Mouse (Mus musculus) neural tube, embryonic 11.5 days (tissue): Measurements from ENCODE around the gene Cracr2a. TPM values are rescaled to one million over a fixed set of nuclear protein-coding genes. Genes with fewer than 3 reads are reported as not detected.

Experiments used
- ATAC-seq: fragments of 200-750 bp; cut with Nextera tagmentation; 2 replicates; pipeline ENCODE4 v1.8.0; 2017; ENCODE audit warnings: moderate number of reproducible peaks, mild to moderate bottlenecking, moderate TSS enrichment, moderate library complexity; ENCODE audit not compliant: insufficient read depth, low FRiP score, low TSS enrichment
- DNase-seq: peaks from one replicate; pipeline ENCODE4 v3.0.0-alpha.2; 2015; ENCODE audit warnings: low spot score
- H3K27ac ChIP-seq: fragments of 300-500 bp; sonication (generic); 2 replicates; pipeline ENCODE4 v1.5.1; 2014; ENCODE audit warnings: low read depth, mild to moderate bottlenecking, low read length
- H3K27me3 ChIP-seq: fragments of 300-500 bp; sonication (generic); 2 replicates; pipeline ENCODE4 v1.6.1; 2014; ENCODE audit warnings: mild to moderate bottlenecking, low read length, mixed read lengths; ENCODE audit not compliant: control insufficient read depth, insufficient read depth
- H3K36me3 ChIP-seq: fragments of 300-500 bp; sonication (generic); 2 replicates; pipeline ENCODE4 v1.6.1; 2014; ENCODE audit warnings: mild to moderate bottlenecking, low read length, moderate library complexity, mixed read lengths; ENCODE audit not compliant: control insufficient read depth, insufficient read depth
- H3K4me1 ChIP-seq: fragments of 300-500 bp; sonication (generic); 2 replicates; pipeline ENCODE4 v1.6.1; 2014; ENCODE audit warnings: low read length, mixed read lengths; ENCODE audit not compliant: control insufficient read depth, insufficient read depth
- H3K4me2 ChIP-seq: fragments of 300-500 bp; sonication (generic); 2 replicates; pipeline ENCODE4 v1.6.1; 2014; ENCODE audit warnings: low read depth, mild to moderate bottlenecking, moderate library complexity
- H3K4me3 ChIP-seq: fragments of 300-500 bp; sonication (generic); 2 replicates; pipeline ENCODE4 v1.5.1; 2014; ENCODE audit warnings: low read depth, low read length
- H3K9ac ChIP-seq: fragments of 300-500 bp; sonication (generic); 2 replicates; pipeline ENCODE4 v1.6.1; 2014; ENCODE audit warnings: mild to moderate bottlenecking, low read length
- H3K9me3 ChIP-seq: fragments of 300-500 bp; sonication (generic); 2 replicates; pipeline ENCODE4 v1.6.1; 2016; ENCODE audit warnings: low read length; ENCODE audit not compliant: control insufficient read depth
- WGBS: fragments of 180-500 bp; shearing (Covaris S2); extraction: QIAGEN DNeasy Blood & Tissue Kit; methylation state at CpG from one replicate; pipeline ENCODE4 v1.1.7; 2014; 5-methylcytosine and 5-hydroxymethylcytosine counted together
- polyA plus RNA-seq: library from polyadenylated mRNA; unstranded; fragments of >200 nt; fragmentation: Nextera tagmentation; extraction: Ambion mirVana; gene quantifications from 2 replicates; pipeline ENCODE4 v1.2.1, GENCODE M21; 2014

The Cracr2a gene
- polyA plus RNA-seq, 1 experiment from 2014 or later: 0.66 TPM

DNA sequence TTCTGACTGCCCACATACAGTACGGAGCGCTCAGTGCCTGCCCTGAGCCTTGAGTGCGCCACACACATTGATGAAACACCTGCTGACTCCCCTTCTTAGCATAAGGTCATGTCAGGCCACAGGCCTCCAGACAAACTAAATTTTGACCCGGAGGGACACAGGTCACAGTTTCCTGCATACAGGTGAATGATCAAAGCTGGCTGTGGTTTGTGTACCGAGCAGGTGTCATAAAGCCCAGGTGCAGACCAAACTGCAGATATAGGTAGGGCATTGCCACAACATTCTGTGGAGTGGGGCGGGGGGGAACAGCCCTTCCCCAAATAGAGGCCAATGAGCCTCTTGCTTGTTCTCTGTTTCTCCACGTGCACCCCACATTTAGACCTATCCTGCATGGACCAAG, 119.6 kb downstream of the Cracr2a start:
- no peaks in the 10 kb centered on the region for H3K36me3 ChIP-seq
- 90% methylated on average over 7 of the region's 7 CpGs for WGBS
- no peak overlapping the region for H3K9ac ChIP-seq
- no peak overlapping the region for H3K27ac ChIP-seq
- H3K4me3 ChIP-seq: no peak overlapping the region
- no peak for DNase-seq
- H3K4me2 ChIP-seq: no peak overlapping the region
- H3K4me1 ChIP-seq: 0 out of 2 replicates have a peak, but pooled peaks cover 3% of the 10 kb centered on the region
- no peaks in the 10 kb centered on the region for H3K9me3 ChIP-seq
- ATAC-seq: no peak
- no peaks in the 10 kb centered on the region for H3K27me3 ChIP-seq

DNA sequence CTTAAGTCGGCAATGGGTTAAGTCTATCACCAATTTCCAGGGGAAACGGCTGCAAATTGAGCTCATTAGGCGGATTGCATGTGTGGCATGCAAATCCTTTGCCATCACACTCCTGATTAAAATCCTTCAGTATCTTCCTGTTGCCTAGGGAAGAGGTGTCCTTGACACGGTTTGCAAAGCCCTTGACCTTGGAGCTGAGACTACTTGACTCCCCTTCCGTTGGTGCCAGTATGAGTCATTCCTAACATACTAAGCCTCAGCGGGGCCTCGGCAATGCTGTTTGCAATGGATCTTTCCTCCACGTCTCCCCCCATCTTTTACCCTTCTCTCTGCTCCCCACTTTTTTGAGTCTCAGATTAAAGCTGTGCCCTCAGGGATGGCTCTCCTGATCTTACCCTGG, 122.4 kb downstream of the Cracr2a start:
- no peak overlapping the region for H3K27ac ChIP-seq
- no peak overlapping the region for H3K4me3 ChIP-seq
- no peaks in the 10 kb centered on the region for H3K36me3 ChIP-seq
- ATAC-seq (no peak), DNase-seq (no peak)
- H3K4me1 ChIP-seq: no peaks in the 10 kb centered on the region
- WGBS: 80% methylated on average over 8 of the region's 8 CpGs
- H3K4me2 ChIP-seq: no peak overlapping the region
- no peaks in the 10 kb centered on the region for H3K9me3 ChIP-seq
- no peak overlapping the region for H3K9ac ChIP-seq
- no peaks in the 10 kb centered on the region for H3K27me3 ChIP-seq

DNA sequence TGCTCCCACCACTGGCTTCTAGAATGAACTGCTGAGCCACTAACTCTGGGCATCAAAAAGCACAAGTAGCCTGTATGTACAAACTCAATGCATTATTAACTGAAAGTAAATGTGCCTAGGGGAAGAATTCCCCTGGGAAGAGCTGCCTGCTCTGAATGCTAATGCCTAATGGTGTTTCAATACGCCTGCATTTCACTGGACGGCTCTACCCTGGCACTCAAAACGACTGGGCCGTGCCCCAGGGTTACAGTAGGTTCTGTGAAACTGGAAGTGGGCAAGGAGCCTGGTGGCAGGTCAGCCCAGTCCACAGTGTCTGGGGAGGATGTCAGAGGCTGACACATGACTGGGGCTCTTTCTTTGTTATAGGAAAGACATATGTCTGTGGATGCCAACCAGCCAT, 123.8 kb downstream of the Cracr2a start:
- Histone ChIP-seq H3K27ac (no peak overlapping the region), H3K4me2 (no peak overlapping the region), H3K36me3 (no peaks in the 10 kb centered on the region), H3K9me3 (no peaks in the 10 kb centered on the region), H3K9ac (no peak overlapping the region), H3K27me3 (no peaks in the 10 kb centered on the region), H3K4me1 (no peaks in the 10 kb centered on the region), H3K4me3 (no peak overlapping the region)
- WGBS: 64% methylated on average over 4 of the region's 4 CpGs
- DNase-seq: peak; percentile 32
- ATAC-seq: no peak

DNA sequence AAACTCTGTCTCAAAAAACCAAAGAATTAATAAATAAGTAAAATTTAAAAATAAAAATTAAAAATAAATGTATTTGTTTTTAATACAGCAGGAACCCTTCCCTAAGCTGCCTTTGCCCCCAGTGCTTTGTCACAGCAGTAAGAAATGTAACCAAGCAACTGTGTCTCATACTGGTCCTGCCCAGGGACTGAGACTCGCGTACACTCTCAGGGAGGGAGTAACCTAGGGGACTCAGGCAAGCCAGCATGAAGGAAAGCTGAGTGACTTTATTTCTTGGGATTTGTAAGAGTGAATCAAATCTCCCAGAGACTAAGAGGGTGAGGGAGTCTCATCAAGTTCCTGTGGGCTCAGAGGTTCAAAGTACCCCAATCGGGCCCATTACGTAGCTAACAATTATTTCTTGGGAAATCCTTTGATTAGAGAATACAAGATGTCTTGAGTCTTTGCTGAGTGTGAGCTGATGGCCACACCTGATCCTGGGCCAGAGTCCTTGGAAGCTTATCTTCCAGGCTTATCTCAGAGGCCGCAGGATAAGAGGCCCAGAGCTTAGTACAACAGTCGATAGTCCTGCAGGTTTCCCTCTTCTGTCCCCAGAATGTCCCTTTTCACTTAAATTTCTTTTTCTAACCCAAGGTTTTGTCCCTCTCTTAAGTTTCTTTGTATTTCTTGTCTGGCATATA, 126.2 kb downstream of the Cracr2a start:
- DNase-seq (no peak), ATAC-seq (no peak)
- WGBS: 95% methylated on average over 6 of the region's 6 CpGs
- Histone ChIP-seq H3K4me3 (no peak overlapping the region), H3K4me1 (no peaks in the 10 kb centered on the region), H3K27ac (no peak overlapping the region), H3K9me3 (no peaks in the 10 kb centered on the region), H3K27me3 (no peaks in the 10 kb centered on the region), H3K4me2 (no peak overlapping the region), H3K9ac (no peak overlapping the region), H3K36me3 (no peaks in the 10 kb centered on the region)

DNA sequence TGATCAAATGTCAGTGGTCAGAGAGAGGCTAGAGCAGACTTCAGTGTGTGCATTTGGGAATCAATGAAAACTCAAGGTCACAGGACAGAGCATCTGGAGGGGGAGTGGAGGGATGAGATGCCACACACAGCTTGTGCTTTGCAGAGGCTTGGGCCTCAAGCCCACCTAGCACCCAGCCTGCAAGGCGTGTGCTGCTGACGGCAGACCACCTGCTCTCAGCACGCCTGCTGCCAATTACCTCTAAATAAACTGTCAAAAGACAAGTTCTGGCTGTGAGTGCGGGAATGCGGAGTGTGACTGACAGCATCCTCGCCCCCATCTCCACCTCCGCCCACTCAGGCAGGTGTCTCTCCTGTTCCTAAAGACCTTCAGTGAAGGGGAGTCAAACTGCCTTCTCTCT, 131.2 kb downstream of the Cracr2a start:
- H3K4me2 ChIP-seq: no peak overlapping the region
- H3K9me3 ChIP-seq: no peaks in the 10 kb centered on the region
- ATAC-seq (no peak), DNase-seq (no peak)
- H3K27me3 ChIP-seq: no peaks in the 10 kb centered on the region
- WGBS: 66% methylated on average over 7 of the region's 7 CpGs
- no peaks in the 10 kb centered on the region; the same call in 1 of the 2 replicates for H3K36me3 ChIP-seq
- H3K4me3 ChIP-seq: no peak overlapping the region
- no peak overlapping the region for H3K27ac ChIP-seq
- H3K9ac ChIP-seq: no peak overlapping the region
- H3K4me1 ChIP-seq: no peaks in the 10 kb centered on the region

DNA sequence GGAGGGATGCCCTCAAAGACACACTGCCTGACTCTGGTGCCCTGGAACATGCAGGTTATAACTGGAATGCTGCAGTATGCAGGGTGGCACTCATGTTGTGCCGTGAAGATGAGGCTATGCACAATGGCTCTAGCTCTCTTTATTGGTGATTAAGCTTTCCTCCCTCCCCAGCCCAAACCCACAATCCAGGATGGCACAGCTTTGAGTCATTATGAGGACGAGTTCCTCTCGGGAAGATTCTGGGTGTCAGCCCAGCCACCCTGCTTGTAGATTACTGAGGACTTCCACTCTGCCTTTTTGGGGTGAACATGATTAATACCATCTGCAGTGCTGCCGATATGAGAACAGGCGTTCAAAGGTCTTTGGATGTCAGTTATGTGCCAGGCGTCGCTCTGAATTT, 132.5 kb downstream of the Cracr2a start:
- H3K4me2 ChIP-seq: no peak overlapping the region
- no peak for DNase-seq
- 91% methylated on average over 7 of the region's 7 CpGs for WGBS
- H3K36me3 ChIP-seq: no peaks in the 10 kb centered on the region; the same call in 1 of the 2 replicates
- H3K9ac ChIP-seq: no peak overlapping the region
- H3K9me3 ChIP-seq: no peaks in the 10 kb centered on the region
- H3K4me3 ChIP-seq: no peak overlapping the region
- H3K4me1 ChIP-seq: no peaks in the 10 kb centered on the region
- no peak for ATAC-seq
- no peaks in the 10 kb centered on the region for H3K27me3 ChIP-seq
- no peak overlapping the region for H3K27ac ChIP-seq

DNA sequence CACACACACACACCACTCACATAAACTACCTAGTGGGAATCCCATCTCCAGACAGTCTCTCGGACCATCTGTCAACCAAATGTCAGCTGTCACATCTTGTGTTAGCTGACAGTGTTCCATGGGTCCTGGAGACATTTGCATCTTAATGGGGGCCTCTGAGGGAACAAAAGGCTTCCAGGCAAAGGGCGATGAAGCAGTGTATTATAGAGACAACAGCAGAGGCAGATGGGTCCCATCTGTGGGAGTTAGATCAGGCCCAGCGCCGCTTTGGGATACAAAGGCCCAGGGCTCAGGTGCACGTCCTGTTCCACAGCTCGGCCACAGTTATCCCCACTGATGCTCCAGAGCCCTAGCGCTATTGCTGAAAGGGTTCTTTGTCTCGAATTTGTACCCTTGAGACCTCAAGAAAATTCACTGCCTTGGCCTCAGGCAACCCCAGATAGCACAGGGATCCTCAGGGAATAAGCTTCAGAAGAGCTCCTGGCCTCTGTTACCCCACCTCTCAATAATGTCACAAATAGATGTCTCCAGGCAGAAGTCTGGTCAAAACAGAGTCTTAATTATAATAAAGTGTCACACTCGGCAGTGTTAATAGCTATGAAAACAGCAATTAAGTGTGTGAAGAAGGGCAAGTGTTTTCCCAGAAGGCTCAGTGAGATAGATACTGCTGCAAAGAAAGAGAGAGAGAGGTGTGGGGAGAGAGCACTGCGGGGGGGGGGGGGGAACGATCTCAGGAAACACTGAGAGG, 140.1 kb downstream of the Cracr2a start:
- Histone ChIP-seq H3K27ac (peak overlapping the region; percentile 86), H3K4me3 (no peak overlapping the region), H3K9ac (no peak overlapping the region), H3K4me2 (no peak overlapping the region), H3K9me3 (no peaks in the 10 kb centered on the region), H3K27me3 (no peaks in the 10 kb centered on the region), H3K4me1 (peaks cover 14% of the 10 kb centered on the region), H3K36me3 (no peaks in the 10 kb centered on the region)
- peak; percentile 94 for ATAC-seq
- peak; percentile 85 for DNase-seq
- WGBS: 17% methylated on average over 10 of the region's 11 CpGs

DNA sequence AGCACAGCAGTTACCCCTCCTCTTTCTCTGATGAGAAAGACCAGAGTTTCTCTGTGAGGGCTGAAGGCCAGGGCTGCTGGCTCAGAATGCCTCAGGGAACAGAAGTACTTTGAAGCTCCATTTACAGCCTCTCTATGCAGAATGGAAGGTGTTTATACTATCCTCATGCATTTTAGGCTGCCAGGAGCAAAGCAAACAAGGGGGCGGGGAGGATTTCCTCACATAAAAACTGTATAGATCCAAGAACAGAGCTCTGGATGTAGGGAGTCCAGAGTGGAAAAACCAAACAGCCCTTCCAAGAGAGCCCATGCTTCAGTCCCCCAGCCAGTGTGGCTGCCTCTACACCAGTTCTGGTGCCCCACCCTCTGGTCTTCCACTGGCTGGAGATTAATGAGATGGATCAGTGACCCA, 147.1 kb downstream of the Cracr2a start:
- no peak for DNase-seq
- Histone ChIP-seq H3K4me2 (no peak overlapping the region), H3K36me3 (no peaks in the 10 kb centered on the region), H3K27ac (no peak overlapping the region), H3K4me1 (peaks cover 3% of the 10 kb centered on the region; the same call in 1 of the 2 replicates), H3K9me3 (no peaks in the 10 kb centered on the region), H3K27me3 (no peaks in the 10 kb centered on the region), H3K9ac (no peak overlapping the region), H3K4me3 (no peak overlapping the region)
- WGBS: 29% methylated on average over 1 of the region's 1 CpGs
- ATAC-seq: no peak; the same call in 1 of the 2 replicates

DNA sequence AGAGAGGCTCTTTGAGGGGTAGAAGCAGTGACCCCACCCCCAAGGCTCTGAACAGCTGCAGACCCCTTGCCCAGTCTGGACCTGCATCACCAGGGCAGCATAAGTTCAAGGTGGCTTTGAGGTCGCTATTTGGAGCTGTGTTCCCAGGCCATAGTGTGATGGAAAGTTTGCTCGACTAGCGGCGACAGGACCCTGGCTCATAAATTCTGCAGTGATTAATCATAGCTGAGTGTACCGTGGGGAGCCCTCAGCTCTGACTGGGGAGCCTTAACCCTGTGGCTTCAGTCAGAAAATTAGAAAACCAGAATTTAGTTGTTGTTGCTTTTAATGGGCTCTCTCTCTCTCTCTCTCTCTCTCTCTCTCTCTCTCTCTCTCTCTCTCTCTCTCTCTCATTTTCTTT, 153.8 kb downstream of the Cracr2a start:
- 40% methylated on average over 5 of the region's 5 CpGs for WGBS
- no peak for ATAC-seq
- H3K9ac ChIP-seq: no peak overlapping the region
- no peak overlapping the region for H3K4me2 ChIP-seq
- no peak overlapping the region for H3K4me3 ChIP-seq
- no peak overlapping the region for H3K27ac ChIP-seq
- no peaks in the 10 kb centered on the region for H3K36me3 ChIP-seq
- no peaks in the 10 kb centered on the region for H3K9me3 ChIP-seq
- H3K27me3 ChIP-seq: no peaks in the 10 kb centered on the region
- H3K4me1 ChIP-seq: peaks cover 15% of the 10 kb centered on the region
- DNase-seq: no peak
